In the genomic region with DNA sequence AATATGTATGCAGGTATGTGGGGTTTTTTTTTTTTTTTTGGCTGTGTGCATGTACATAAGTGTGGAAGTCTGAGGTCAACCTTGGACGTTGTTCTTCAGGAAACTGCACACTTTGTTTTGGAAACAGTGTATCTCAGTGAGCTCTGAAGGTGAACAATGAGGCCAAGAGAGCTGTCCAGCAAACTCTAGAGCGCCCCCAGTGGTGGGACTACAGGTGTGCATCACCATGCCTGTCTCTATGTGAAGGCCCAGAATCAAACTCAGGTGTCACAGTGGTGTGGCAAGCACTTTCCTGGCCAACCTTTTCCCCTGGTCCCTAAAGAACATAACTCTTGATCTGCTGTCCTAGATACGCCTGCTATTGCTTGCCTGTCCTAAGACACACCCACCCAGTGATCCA, we compare ENCODE assay signal across 9 mouse cellular contexts. TPM values are rescaled to one million over a fixed set of nuclear protein-coding genes. Genes with fewer than 3 reads are reported as not detected.
DNase-seq lines count a peak whose midpoint lies in the region; ATAC-seq and TF ChIP-seq lines count a peak whose summit lies in the region.
"Had no signal": no experiment of that assay in that cellular context is flagged by ENCODE, and none has a peak within 500 bp of the region (broad histone marks: within the 10 kb centered on the region; RNA-seq: fewer than 3 reads in every experiment).

No protein-coding gene starts in this region.

- no peaks in the 10 kb centered on the region for H3K9me3 ChIP-seq in ES-Bruce4 (replicated peaks; ENCODE audit: control insufficient read depth, insufficient read depth, low read length, poor library complexity, severe bottlenecking)
- H3K9me3 ChIP-seq in forebrain, embryonic 11.5 days (ENCODE audit: control insufficient read depth, low read length): no peaks in the 10 kb centered on the region
- H3K9me3 ChIP-seq: embryonic facial prominence, embryonic 13.5 days had no signal

- peak; percentile 39 for TF ChIP-seq CTCF in left cerebral cortex, adult 2 months (IDR thresholded peaks at IDR 0.05)
- TF ChIP-seq CTCF in ES-Bruce4 (IDR thresholded peaks at IDR 0.05; ENCODE audit: low read depth, low read length): peak; percentile 72

- no peak overlapping the region for H3K4me2 ChIP-seq in forebrain, embryonic 11.5 days (ENCODE audit: low read depth, low read length, severe bottlenecking)
- H3K4me2 ChIP-seq: embryonic facial prominence, embryonic 13.5 days had no signal

- no peak overlapping the region for H3K9ac ChIP-seq in ES-Bruce4 (ENCODE audit: low read depth, poor library complexity, severe bottlenecking)
- no peak overlapping the region for H3K9ac ChIP-seq in forebrain, embryonic 11.5 days (ENCODE audit: low read length)
- H3K9ac ChIP-seq: embryonic facial prominence, embryonic 13.5 days had no signal

- H3K36me3 ChIP-seq in ES-Bruce4 (ENCODE audit: control insufficient read depth, insufficient read depth, low read length, poor library complexity, severe bottlenecking): no peaks in the 10 kb centered on the region
- no peaks in the 10 kb centered on the region for H3K36me3 ChIP-seq in forebrain, embryonic 11.5 days (ENCODE audit: control insufficient read depth, insufficient read depth, low read length)
- H3K36me3 ChIP-seq: embryonic facial prominence, embryonic 13.5 days had no signal

- no peak for ATAC-seq in forebrain, embryonic 11.5 days (replicated peaks; ENCODE audit: low FRiP score)

- TF ChIP-seq POLR2A in ES-Bruce4 (IDR thresholded peaks at IDR 0.05; ENCODE audit: insufficient read depth, low read length): no peak

- H3K4me1 ChIP-seq in ES-Bruce4 (ENCODE audit: control insufficient read depth, insufficient read depth, low read length): no peaks in the 10 kb centered on the region
- H3K4me1 ChIP-seq in forebrain, embryonic 11.5 days (replicated peaks; ENCODE audit: control insufficient read depth, insufficient read depth, low read length): no peaks in the 10 kb centered on the region
- H3K4me1 ChIP-seq: embryonic facial prominence, embryonic 13.5 days had no signal

- TF ChIP-seq EP300 in ES-Bruce4 (IDR thresholded peaks at IDR 0.05; ENCODE audit: insufficient read depth, low read depth, low read length): no peak

- no peak for DNase-seq in left cerebral cortex, adult 2 months (ENCODE audit: extremely low spot score in 1 of 2, low spot score in 2 of 2)
- no peak for DNase-seq in left cerebral cortex, adult 9 months (ENCODE audit: low spot score in 2 of 2)
- peak; percentile 12 for DNase-seq in adipocyte (ENCODE audit: low spot score)
- DNase-seq in lung, postnatal 36 days: peak; percentile 2
- no peak for DNase-seq in layer of hippocampus, adult 9-11 months
- no peak for DNase-seq in right cerebral cortex, postnatal 36 days (ENCODE audit: low spot score in 2 of 2)
- no peak for DNase-seq in forebrain, embryonic 11.5 days (ENCODE audit: low spot score)

- H3K27ac ChIP-seq in left cerebral cortex, adult 2 months: no peak overlapping the region
- no peak overlapping the region for H3K27ac ChIP-seq in ES-Bruce4 (ENCODE audit: insufficient read depth, low read length)
- no peak overlapping the region for H3K27ac ChIP-seq in forebrain, embryonic 11.5 days (ENCODE audit: low read depth, low read length)
- H3K27ac ChIP-seq: embryonic facial prominence, embryonic 13.5 days had no signal

- H3K27me3 ChIP-seq in ES-Bruce4 (ENCODE audit: control insufficient read depth, insufficient read depth, low read length, poor library complexity, severe bottlenecking): no peaks in the 10 kb centered on the region
- H3K27me3 ChIP-seq in forebrain, embryonic 11.5 days (ENCODE audit: control insufficient read depth, insufficient read depth, low read length): no peaks in the 10 kb centered on the region
- H3K27me3 ChIP-seq: embryonic facial prominence, embryonic 13.5 days had no signal

- 40% methylated on average over 3 of the region's 3 CpGs for WGBS in forebrain, embryonic 11.5 days

- H3K4me3 ChIP-seq in left cerebral cortex, adult 2 months: no peak overlapping the region
- H3K4me3 ChIP-seq in ES-Bruce4 (ENCODE audit: low read depth, low read length): no peak overlapping the region
- H3K4me3 ChIP-seq in forebrain, embryonic 11.5 days (ENCODE audit: low read depth, low read length): no peak overlapping the region
- H3K4me3 ChIP-seq: embryonic facial prominence, embryonic 13.5 days had no signal

- intact Hi-C loops in left cerebral cortex, adult 2 months (cut with DNase I): no loop called here

RNA-seq across cellular contexts. Expression of a gene that starts 45.0 kb away (rescaled TPM):
- 10 to 100 TPM; 18.2 to 22.8 TPM for total RNA-seq in left cerebral cortex, adult 2 months (2021)
- 73.8 and 75.3 TPM in 2 replicates for polyA plus RNA-seq in ES-Bruce4 (2011; ENCODE audit: insufficient read depth, insufficient read length, low read depth, missing spikeins)
- 116 and 120 TPM in 2 replicates for polyA plus RNA-seq in forebrain, embryonic 11.5 days (2014; fragmentation: Nextera tagmentation; extraction: Ambion mirVana)

Comparison
In these comparisons a context has a peak if more than half of its experiments do, and no peak if none do; other contexts are left out.
1. DNase-seq: peak in adipocyte (single experiment) and lung, postnatal 36 days (single experiment); none in left cerebral cortex, adult 2 months (0 of 2), left cerebral cortex, adult 9 months (0 of 2), layer of hippocampus, adult 9-11 months (single experiment), right cerebral cortex, postnatal 36 days (0 of 2) and forebrain, embryonic 11.5 days (single experiment).